Mouse (Mus musculus): Measurements from ENCODE around the gene Ccdc14. TPM values are rescaled to one million over a fixed set of nuclear protein-coding genes. Genes with fewer than 3 reads are reported as not detected.

The Ccdc14 gene
- polyA plus RNA-seq, 1 experiment = 0.88 TPM

DNA sequence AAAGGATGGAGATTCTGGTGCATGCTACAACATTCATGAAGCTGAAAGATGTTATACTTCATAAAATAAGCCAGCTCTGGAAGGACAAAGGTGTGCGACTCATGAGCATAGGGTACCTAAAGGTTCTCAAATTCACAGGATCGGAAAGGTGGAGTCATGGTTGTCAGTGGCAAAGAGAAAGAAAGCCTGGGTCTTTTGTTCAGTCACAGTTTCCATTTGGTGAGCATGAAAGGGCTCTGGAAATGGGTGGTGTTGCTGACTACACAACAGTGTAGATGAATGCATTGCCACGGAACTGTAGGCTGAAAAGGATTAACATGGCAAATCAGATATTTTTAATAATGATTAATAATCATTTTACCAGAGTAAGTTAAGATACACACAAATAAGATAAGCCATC, 25.9 kb upstream of the Ccdc14 start:
- Histone ChIP-seq H3K36me3 (ENCODE audit: control insufficient read depth, insufficient read depth, low read length) (no peaks in the 10 kb centered on the region), H3K4me3 (ENCODE audit: insufficient read depth, low read depth, low read length) (no peak overlapping the region), H3K4me1 (ENCODE audit: control insufficient read depth, insufficient read depth, low read length) (no peaks in the 10 kb centered on the region), H3K27ac (ENCODE audit: insufficient read depth, low read depth, low read length) (no peak overlapping the region), H3K27me3 (replicated peaks; ENCODE audit: control insufficient read depth, insufficient read depth, low read length) (no peaks in the 10 kb centered on the region)
- DNase-seq = no peak
- TF ChIP-seq POLR2A (IDR thresholded peaks at IDR 0.05; ENCODE audit: low read depth, low read length) (no peak), CTCF (conservative IDR thresholded peaks at IDR 0.05; ENCODE audit: insufficient read depth, insufficient read length, low read depth, low read length) (no peak)
- WGBS = 84% methylated on average over 3 of the region's 3 CpGs

DNA sequence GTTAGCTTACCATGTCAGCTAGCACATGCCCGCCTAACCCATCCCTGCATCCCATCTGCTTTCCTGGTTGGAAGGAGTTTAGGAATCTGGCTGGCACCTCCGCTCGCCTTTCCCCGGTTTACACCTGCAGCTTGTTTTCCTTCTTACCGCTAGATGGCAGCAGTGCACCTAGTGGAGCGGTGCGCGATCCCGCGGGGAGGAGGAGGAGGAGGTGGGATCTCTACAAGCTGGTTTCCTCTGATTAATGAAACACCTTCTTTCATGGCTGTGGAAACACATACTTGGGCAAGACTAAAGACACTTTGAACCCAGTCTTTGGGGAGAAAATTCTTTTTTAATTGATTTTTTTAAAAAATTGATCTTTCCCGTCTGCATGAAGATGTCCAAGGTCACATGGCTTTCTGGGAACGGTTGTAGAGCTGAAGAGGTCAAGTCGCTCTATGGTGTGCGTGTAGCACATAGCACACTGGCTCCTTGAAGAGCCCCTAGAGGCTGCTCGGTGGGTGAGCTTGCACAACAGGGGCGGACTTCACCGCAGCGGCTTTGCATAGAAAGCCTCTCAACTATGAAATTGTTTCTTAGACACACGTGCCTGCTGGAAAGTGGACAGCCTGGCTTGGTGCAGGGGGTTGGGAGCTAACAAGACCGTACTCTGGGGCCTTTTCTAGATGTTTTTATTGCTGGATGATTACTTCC, 23.2 kb upstream of the Ccdc14 start:
- DNase-seq = peak; percentile 74
- Histone ChIP-seq H3K27me3 (replicated peaks; ENCODE audit: control insufficient read depth, insufficient read depth, low read length) (no peaks in the 10 kb centered on the region), H3K36me3 (ENCODE audit: control insufficient read depth, insufficient read depth, low read length) (no peaks in the 10 kb centered on the region), H3K4me1 (ENCODE audit: control insufficient read depth, insufficient read depth, low read length) (no peaks in the 10 kb centered on the region), H3K27ac (ENCODE audit: insufficient read depth, low read depth, low read length) (no peak overlapping the region), H3K4me3 (ENCODE audit: insufficient read depth, low read depth, low read length) (no peak overlapping the region)
- WGBS = 7% methylated on average over 20 of the region's 20 CpGs
- no peak for TF ChIP-seq POLR2A (IDR thresholded peaks at IDR 0.05; ENCODE audit: low read depth, low read length)
- peak; percentile 97 for TF ChIP-seq CTCF (conservative IDR thresholded peaks at IDR 0.05; ENCODE audit: insufficient read depth, insufficient read length, low read depth, low read length)

DNA sequence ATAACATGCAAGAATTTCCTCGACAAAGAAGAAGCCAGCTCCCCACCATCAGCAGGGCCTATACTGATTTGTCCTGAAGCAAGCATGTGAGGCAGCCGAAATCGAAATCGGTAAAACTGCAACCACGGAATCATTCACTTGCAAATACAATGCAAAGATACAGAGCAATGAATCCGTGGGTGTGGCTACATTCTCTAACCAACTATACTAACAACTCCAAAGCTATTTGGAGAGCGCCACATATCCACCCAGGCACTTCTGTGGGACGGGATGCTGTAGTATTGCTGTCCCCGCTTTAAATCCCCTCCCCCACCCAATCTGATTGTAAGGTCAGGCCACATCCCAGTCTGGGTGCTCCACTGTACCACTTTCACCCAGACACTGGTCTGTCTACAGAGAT, 22.1 kb upstream of the Ccdc14 start:
- TF ChIP-seq POLR2A (IDR thresholded peaks at IDR 0.05; ENCODE audit: low read depth, low read length) = no peak
- TF ChIP-seq CTCF (conservative IDR thresholded peaks at IDR 0.05; ENCODE audit: insufficient read depth, insufficient read length, low read depth, low read length) = no peak
- no peak for DNase-seq
- Histone ChIP-seq H3K27ac (ENCODE audit: insufficient read depth, low read depth, low read length) (no peak overlapping the region), H3K4me1 (ENCODE audit: control insufficient read depth, insufficient read depth, low read length) (no peaks in the 10 kb centered on the region), H3K4me3 (ENCODE audit: insufficient read depth, low read depth, low read length) (no peak overlapping the region), H3K36me3 (ENCODE audit: control insufficient read depth, insufficient read depth, low read length) (no peaks in the 10 kb centered on the region), H3K27me3 (replicated peaks; ENCODE audit: control insufficient read depth, insufficient read depth, low read length) (no peaks in the 10 kb centered on the region)
- WGBS = 87% methylated on average over 9 of the region's 9 CpGs

DNA sequence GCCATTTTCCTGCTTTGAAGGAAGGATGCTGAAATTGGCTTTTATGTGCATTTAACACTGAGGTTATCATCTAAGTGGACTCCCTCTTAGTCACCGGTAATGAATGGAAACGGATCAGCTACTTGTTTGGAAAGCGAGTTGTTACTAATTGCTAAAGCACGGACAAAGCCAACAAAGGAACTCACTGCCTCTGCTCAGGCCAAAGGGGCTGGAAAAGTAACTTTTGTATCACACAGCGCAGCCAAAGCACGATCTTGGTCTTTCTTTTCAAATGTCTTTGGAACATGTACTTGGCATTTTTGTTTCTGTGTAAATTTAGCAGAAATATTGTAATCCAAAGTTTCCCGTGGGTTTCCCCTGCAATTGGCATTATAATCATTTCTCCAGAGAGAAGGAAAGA, 18.4 kb upstream of the Ccdc14 start:
- Histone ChIP-seq H3K4me1 (ENCODE audit: control insufficient read depth, insufficient read depth, low read length) (no peaks in the 10 kb centered on the region), H3K36me3 (ENCODE audit: control insufficient read depth, insufficient read depth, low read length) (no peaks in the 10 kb centered on the region), H3K27ac (ENCODE audit: insufficient read depth, low read depth, low read length) (no peak overlapping the region), H3K27me3 (replicated peaks; ENCODE audit: control insufficient read depth, insufficient read depth, low read length) (no peaks in the 10 kb centered on the region; the same call in 1 of the 2 replicates), H3K4me3 (ENCODE audit: insufficient read depth, low read depth, low read length) (no peak overlapping the region)
- WGBS = 78% methylated on average over 7 of the region's 7 CpGs
- no peak for DNase-seq
- TF ChIP-seq CTCF (conservative IDR thresholded peaks at IDR 0.05; ENCODE audit: insufficient read depth, insufficient read length, low read depth, low read length) (no peak), POLR2A (IDR thresholded peaks at IDR 0.05; ENCODE audit: low read depth, low read length) (no peak)

DNA sequence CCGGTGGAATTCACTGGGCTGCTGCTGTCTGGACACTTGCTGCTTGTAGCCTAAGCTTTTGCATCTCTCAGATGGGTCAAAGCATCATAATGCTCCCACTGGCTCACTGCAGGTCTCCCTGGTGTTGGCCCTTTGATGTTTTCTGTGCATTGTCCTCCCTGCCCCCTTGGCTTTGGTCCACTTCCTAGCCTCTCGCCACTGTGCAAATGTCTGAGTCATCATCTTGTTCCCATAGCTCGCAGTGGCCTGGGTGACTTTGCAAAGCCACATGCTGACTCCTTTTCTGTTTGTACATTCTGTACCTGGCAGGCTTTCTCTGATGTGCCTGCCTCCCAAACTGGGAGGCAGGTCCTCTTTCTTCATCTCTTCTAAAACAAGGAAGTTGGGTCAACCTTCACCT, 17.6 kb upstream of the Ccdc14 start:
- Histone ChIP-seq H3K27ac (ENCODE audit: insufficient read depth, low read depth, low read length) (no peak overlapping the region), H3K4me3 (ENCODE audit: insufficient read depth, low read depth, low read length) (no peak overlapping the region), H3K27me3 (replicated peaks; ENCODE audit: control insufficient read depth, insufficient read depth, low read length) (no peaks in the 10 kb centered on the region; the same call in 1 of the 2 replicates), H3K4me1 (ENCODE audit: control insufficient read depth, insufficient read depth, low read length) (no peaks in the 10 kb centered on the region), H3K36me3 (ENCODE audit: control insufficient read depth, insufficient read depth, low read length) (no peaks in the 10 kb centered on the region)
- 64% methylated on average over 3 of the region's 3 CpGs for WGBS
- no peak for DNase-seq
- TF ChIP-seq POLR2A (IDR thresholded peaks at IDR 0.05; ENCODE audit: low read depth, low read length) (no peak), CTCF (conservative IDR thresholded peaks at IDR 0.05; ENCODE audit: insufficient read depth, insufficient read length, low read depth, low read length) (no peak)

DNA sequence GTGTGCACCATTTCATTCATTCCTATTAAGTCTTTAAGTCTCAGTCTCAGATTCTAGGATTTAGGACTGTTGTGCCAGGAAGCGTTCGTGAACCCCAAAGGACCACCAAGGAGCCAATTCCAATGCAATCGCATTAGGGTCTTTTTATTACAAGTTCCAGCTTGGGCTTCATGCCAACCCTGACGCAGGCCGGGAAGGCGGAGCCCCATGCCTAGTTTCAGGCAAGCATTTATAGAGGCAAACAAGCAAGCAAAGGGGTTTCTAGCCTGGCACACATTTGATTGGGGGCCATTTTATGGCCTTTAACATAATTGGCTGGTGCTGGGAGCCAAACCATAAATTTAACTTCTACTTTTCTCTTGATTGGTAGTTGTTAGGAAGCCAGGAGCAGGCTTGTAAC, 16.1 kb upstream of the Ccdc14 start:
- 82% methylated on average over 6 of the region's 6 CpGs for WGBS
- H3K27ac ChIP-seq (ENCODE audit: insufficient read depth, low read depth, low read length) = no peak overlapping the region
- DNase-seq = no peak
- TF ChIP-seq POLR2A (IDR thresholded peaks at IDR 0.05; ENCODE audit: low read depth, low read length) (no peak), CTCF (conservative IDR thresholded peaks at IDR 0.05; ENCODE audit: insufficient read depth, insufficient read length, low read depth, low read length) (no peak)
- no peaks in the 10 kb centered on the region for H3K4me1 ChIP-seq (ENCODE audit: control insufficient read depth, insufficient read depth, low read length)
- H3K36me3 ChIP-seq (ENCODE audit: control insufficient read depth, insufficient read depth, low read length) = no peaks in the 10 kb centered on the region
- no peak overlapping the region for H3K4me3 ChIP-seq (ENCODE audit: insufficient read depth, low read depth, low read length)
- H3K27me3 ChIP-seq (replicated peaks; ENCODE audit: control insufficient read depth, insufficient read depth, low read length) = no peaks in the 10 kb centered on the region; the same call in 1 of the 2 replicates

DNA sequence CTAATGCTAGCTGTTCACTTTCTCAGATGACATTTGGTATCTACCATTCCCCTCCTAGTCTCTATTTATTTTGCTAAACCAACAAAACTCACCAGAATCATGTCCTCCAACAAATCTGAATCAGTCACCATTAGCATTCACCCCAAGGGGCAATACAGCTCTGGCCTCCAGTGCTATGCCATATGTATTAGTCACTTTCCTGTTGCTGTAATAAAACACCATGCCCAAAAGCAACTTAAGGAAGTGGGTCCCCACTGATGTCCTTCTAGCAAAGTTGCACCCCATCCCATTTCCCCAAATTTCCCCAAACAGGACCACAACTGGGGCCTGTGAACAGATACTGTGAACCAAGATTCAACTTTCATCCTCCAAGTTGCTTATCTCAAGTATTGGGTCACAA, 8.6 kb upstream of the Ccdc14 start:
- Histone ChIP-seq H3K4me3 (ENCODE audit: insufficient read depth, low read depth, low read length) (no peak overlapping the region), H3K27ac (ENCODE audit: insufficient read depth, low read depth, low read length) (no peak overlapping the region), H3K4me1 (ENCODE audit: control insufficient read depth, insufficient read depth, low read length) (no peaks in the 10 kb centered on the region), H3K27me3 (replicated peaks; ENCODE audit: control insufficient read depth, insufficient read depth, low read length) (no peaks in the 10 kb centered on the region), H3K36me3 (ENCODE audit: control insufficient read depth, insufficient read depth, low read length) (no peaks in the 10 kb centered on the region)
- TF ChIP-seq POLR2A (IDR thresholded peaks at IDR 0.05; ENCODE audit: low read depth, low read length) (no peak), CTCF (conservative IDR thresholded peaks at IDR 0.05; ENCODE audit: insufficient read depth, insufficient read length, low read depth, low read length) (no peak)
- DNase-seq = no peak

Measured in kidney, adult 2 months (tissue).